Mouse (Mus musculus) CH12F3 (cell line): Measurements from ENCODE around the gene Irs1.

ENCODE experiments used
- in situ Hi-C: fragments of 300-500 bp; cut with MboI; formaldehyde crosslinking; loops from 2 replicates; pipeline ENCODE4 v1.14.3; 2020; ENCODE audit warnings: low sequenced_read_pairs

Gene Irs1

GRCm38 (mm10) chr1:82291151-82291797 is at the start of gene Irs1:
Gene Irs1, minus strand, starts transcription at chr1:82291416.
- in situ Hi-C loops: loop anchor here (25.0 kb wide), 1 partner anchor 979 kb away; no protein-coding TSS in a partner anchor

- in situ Hi-C loops: no loop called here
These were observed 43.3 kb upstream of the Irs1 start for GRCm38 (mm10) chr1:82334506-82334905.

GRCm38 (mm10) chr1:82329954-82330247 is 38.7 kb upstream of the Irs1 start:
- in situ Hi-C loops: no loop called here

- in situ Hi-C loops: no loop called here
These were observed 38.2 kb upstream of the Irs1 start for GRCm38 (mm10) chr1:82329237-82329953.

- in situ Hi-C loops: no loop called here
These were observed 37.0 kb upstream of the Irs1 start for GRCm38 (mm10) chr1:82328033-82328775.

GRCm38 (mm10) chr1:82326120-82326519 is 34.9 kb upstream of the Irs1 start:
- in situ Hi-C loops: no loop called here

- in situ Hi-C loops: no loop called here
These were observed 33.0 kb upstream of the Irs1 start for GRCm38 (mm10) chr1:82324131-82324785.

- in situ Hi-C loops: no loop called here
These were observed 30.2 kb upstream of the Irs1 start for GRCm38 (mm10) chr1:82321441-82321840.

GRCm38 (mm10) chr1:82320864-82321263 is 29.6 kb upstream of the Irs1 start:
- in situ Hi-C loops: no loop called here

GRCm38 (mm10) chr1:82320456-82320855 is 29.2 kb upstream of the Irs1 start:
- in situ Hi-C loops: no loop called here

- in situ Hi-C loops: no loop called here
These were observed 25.5 kb upstream of the Irs1 start for GRCm38 (mm10) chr1:82316746-82317126.

GRCm38 (mm10) chr1:82316111-82316745 is 25.0 kb upstream of the Irs1 start, which contains the start of gene Rhbdd1:
Gene Rhbdd1, plus strand, starts transcription at chr1:82316452.
- in situ Hi-C loops: no loop called here

- in situ Hi-C loops: no loop called here
These were observed 13.3 kb upstream of the Irs1 start for GRCm38 (mm10) chr1:82304483-82304882.

- in situ Hi-C loops: loop anchor here (25.0 kb wide), 1 partner anchor 986 kb away; no protein-coding TSS in a partner anchor
These were observed 7.4 kb upstream of the Irs1 start for GRCm38 (mm10) chr1:82298586-82298985.

- in situ Hi-C loops: loop anchor here (25.0 kb wide), 1 partner anchor 982 kb away; no protein-coding TSS in a partner anchor
These were observed 2.9 kb upstream of the Irs1 start for GRCm38 (mm10) chr1:82294102-82294501.

- in situ Hi-C loops: loop anchor here (25.0 kb wide), 1 partner anchor 980 kb away; no protein-coding TSS in a partner anchor
These were observed 1.6 kb upstream of the Irs1 start for GRCm38 (mm10) chr1:82292771-82293170.

GRCm38 (mm10) chr1:82291930-82292712 is 905 bp upstream of the Irs1 start:
- in situ Hi-C loops: loop anchor here (25.0 kb wide), 1 partner anchor 980 kb away; no protein-coding TSS in a partner anchor

GRCm38 (mm10) chr1:82290723-82291150 is 479 bp downstream of the Irs1 start:
- in situ Hi-C loops: loop anchor here (25.0 kb wide), 1 partner anchor 978 kb away; no protein-coding TSS in a partner anchor

GRCm38 (mm10) chr1:82289990-82290681 is 1.1 kb downstream of the Irs1 start:
- in situ Hi-C loops: loop anchor here (25.0 kb wide), 1 partner anchor 978 kb away; no protein-coding TSS in a partner anchor
